Mouse (Mus musculus) 416B (cell line): ENCODE measurements around the gene Galnt4.

Experiments
- DNase-seq: peaks from one replicate; pipeline ENCODE4 v3.0.0; 2011; ENCODE audit warnings: low read depth

Gene Galnt4

GRCm38 (mm10) chr10:99115471-99116236 is 7.7 kb downstream of the Galnt4 start:
- DNase-seq: no peak

- DNase-seq: no peak
Observed at GRCm38 (mm10) chr10:99116237-99116632, 8.3 kb downstream of the Galnt4 start.

- DNase-seq: no peak
Observed at GRCm38 (mm10) chr10:99116650-99117615, 9.0 kb downstream of the Galnt4 start.

GRCm38 (mm10) chr10:99117876-99118275 is 9.9 kb downstream of the Galnt4 start:
- DNase-seq: no peak

GRCm38 (mm10) chr10:99118697-99119096 is 10.7 kb downstream of the Galnt4 start:
- DNase-seq: no peak

GRCm38 (mm10) chr10:99119471-99119870 is 11.5 kb downstream of the Galnt4 start:
- DNase-seq: no peak

GRCm38 (mm10) chr10:99126225-99126624 is 18.3 kb downstream of the Galnt4 start, which contains the start of gene Phxr2:
Gene Phxr2, minus strand, starts transcription at chr10:99126325.
- DNase-seq: no peak

- DNase-seq: no peak
Observed at GRCm38 (mm10) chr10:99126954-99127353, 19.0 kb downstream of the Galnt4 start.

- no peak for DNase-seq
Observed at GRCm38 (mm10) chr10:99127691-99128261, 19.8 kb downstream of the Galnt4 start.

GRCm38 (mm10) chr10:99130611-99131010 is 22.7 kb downstream of the Galnt4 start:
- peak; percentile 86 for DNase-seq

- DNase-seq: no peak
Observed at GRCm38 (mm10) chr10:99131298-99131697, 23.3 kb downstream of the Galnt4 start.

- DNase-seq: no peak
Observed at GRCm38 (mm10) chr10:99132189-99132588, 24.2 kb downstream of the Galnt4 start.

- no peak for DNase-seq
Observed at GRCm38 (mm10) chr10:99132595-99133272, 24.8 kb downstream of the Galnt4 start.

GRCm38 (mm10) chr10:99133321-99133875 is 25.4 kb downstream of the Galnt4 start:
- no peak for DNase-seq

GRCm38 (mm10) chr10:99136337-99136736 is 28.4 kb downstream of the Galnt4 start:
- peak; percentile 20 for DNase-seq

GRCm38 (mm10) chr10:99145611-99146010 is 37.7 kb downstream of the Galnt4 start:
- DNase-seq: no peak

GRCm38 (mm10) chr10:99146596-99146995 is 38.6 kb downstream of the Galnt4 start:
- DNase-seq: peak; percentile 32

- no peak for DNase-seq
Observed at GRCm38 (mm10) chr10:99150016-99150415, 42.1 kb downstream of the Galnt4 start.

- DNase-seq: no peak
Observed at GRCm38 (mm10) chr10:99151580-99151979, 43.6 kb downstream of the Galnt4 start.

GRCm38 (mm10) chr10:99152063-99152462 is 44.1 kb downstream of the Galnt4 start:
- peak; percentile 59 for DNase-seq

- no peak for DNase-seq
Observed at GRCm38 (mm10) chr10:99154635-99155034, 46.7 kb downstream of the Galnt4 start.

- DNase-seq: peak; percentile 42
Observed at GRCm38 (mm10) chr10:99156808-99157207, 48.8 kb downstream of the Galnt4 start.
